Mouse (Mus musculus) ovary, postnatal 10 days (tissue): ENCODE measurements around the gene Metap1.

ENCODE experiments used
- DNase-seq: peaks from one replicate; pipeline ENCODE4 v3.0.0; 2022; ENCODE audit warnings: low spot score

Gene Metap1

DNA sequence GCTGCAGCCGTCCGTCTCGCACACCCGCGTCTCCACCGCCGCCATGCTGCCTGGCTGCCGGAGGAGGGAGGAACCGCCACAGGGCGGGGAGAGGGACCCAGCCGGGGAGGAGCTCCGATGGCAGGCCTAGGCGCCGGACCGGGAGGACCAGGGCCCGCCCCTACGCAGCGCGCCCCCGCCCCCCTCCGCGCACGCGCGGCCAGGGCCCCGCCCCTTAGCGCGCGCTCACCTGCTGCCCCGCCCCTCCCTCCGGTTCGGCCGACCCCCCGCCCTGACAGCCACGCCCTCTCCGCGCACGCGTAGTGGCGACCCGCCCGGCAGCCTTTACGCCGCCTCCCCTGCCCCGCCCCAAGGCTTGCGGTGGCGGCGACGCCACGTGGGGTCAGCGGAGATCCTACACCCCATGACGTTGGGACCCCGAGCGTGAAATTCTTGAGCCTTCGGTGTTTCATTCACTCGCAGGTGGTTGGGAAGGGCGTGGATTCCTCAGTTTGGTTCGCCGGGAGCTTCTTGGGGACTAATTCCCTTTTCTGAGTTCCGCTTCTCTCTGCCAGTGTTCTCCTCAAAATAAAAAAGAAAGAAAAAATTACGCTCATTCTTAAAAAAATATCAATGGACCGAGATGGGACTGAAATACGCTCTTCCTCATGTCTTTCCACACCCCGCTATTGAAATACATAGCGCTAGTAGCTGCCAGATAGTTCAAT lies at the start of gene Metap1:
Gene Metap1 (minus strand): TSS at position 189 of the 707 bp plus-strand sequence.
- DNase-seq: peak; percentile 94

DNA sequence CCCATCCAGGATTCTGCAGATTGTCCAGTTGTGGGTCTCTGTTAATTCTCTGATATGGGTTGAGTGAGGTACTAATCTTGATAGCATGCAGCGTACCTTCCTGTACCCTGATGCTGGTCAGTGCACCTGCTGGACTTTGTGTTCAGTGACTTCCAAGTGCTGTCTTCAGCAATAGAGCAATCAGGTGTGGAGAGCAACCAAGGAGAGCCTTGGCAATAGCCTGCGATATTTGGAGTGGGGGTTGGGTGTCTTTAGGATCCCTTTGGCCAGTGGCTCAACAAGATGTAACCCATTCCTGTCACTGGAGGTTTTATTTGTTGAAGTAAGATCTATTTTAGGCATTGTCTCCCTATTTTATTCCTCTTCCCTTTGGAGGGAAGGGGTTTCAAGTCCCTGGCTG lies 46.7 kb upstream of the Metap1 start:
- no peak for DNase-seq

DNA sequence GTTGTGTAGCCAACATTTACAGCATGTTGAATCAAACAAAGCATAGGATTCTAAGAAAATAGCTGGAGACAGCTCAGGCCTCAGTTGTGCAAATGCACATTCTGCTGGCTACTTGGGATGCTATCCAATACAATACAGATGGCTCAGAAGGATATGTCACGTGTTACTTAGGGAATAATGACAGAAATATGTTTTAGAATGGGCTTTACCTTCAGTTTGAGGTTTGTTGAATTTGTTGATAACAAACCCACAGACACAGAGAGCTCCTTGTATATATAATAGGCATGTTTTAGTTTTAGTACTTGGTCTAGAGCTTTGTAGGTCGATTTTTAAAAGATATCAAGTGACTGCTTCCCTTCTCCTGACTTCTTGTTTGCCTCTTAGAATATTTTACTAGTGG lies 43.4 kb upstream of the Metap1 start:
- DNase-seq: no peak

DNA sequence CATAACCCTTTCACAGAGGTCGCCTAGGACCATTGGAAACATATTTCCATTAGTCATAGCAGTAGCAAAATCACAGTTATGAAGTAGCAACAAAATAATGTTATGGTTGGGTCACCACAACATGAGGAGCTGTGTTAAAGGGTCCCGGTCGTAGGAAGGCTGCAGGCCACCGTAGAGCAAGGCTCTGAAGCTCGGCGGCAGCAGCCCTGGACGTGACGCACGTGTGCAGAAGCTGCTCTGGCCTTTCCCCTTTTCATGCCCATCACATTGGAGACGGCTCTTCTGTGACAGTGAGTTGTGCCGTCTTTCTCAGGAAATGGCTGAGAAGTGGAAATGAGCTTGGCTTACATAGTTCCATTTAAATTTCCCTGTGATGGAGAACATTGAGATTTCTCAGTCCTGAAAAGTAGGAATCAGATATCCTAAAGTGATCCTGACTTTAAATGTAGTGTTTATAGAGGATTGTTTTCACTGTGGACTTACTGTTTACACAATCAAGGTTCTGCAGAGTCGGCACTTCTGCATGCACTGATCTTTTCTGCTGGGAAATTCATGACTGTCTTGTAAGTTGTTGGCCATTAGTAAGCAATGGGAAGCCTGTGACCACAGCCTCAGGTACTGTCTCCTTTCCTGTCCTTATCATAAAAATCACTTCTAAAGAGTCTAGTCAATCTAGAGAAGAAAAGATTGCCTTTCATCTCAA lies 42.3 kb upstream of the Metap1 start:
- DNase-seq: no peak

DNA sequence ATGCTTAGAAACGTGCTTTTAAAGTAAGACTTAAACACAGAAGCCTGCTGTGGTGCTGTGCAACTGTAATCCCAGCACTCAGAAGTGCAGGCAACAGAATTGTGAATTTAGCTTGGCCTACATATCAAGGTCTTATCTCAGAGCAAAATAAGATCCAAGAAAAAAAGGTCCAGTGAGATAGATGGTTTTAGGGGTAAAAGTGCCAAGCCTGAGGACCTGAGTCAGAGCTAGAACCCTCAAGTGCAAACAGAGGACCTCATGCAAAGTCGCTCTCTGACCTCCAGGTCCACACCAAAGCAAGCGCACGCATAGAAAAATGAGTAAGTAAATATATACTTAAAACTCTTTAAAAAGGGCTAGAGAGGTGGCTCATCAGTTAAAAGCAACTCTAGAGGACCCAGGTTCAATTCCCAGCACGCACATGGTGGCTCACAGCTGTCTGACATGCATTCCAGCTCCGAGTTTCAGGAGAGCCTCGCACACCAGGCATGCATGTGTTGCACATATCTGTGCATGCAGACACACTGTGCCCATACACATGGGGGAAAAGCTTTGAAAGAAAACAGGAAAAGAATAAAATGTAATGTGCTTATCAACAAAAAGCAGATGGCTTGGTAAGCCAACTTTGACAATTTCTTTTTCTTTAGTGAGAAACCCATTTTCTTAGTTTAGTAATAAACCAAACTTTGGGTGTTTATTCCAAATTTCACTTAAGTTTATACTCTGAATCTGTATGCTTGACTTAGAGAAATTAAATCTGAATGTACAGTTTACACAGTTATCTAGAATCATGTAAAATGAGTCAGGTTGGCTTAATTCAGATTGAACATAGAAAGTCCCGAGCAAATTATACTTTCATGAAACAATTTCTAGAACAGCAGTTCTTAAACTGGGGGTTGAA lies 41.5 kb upstream of the Metap1 start:
- no peak for DNase-seq

DNA sequence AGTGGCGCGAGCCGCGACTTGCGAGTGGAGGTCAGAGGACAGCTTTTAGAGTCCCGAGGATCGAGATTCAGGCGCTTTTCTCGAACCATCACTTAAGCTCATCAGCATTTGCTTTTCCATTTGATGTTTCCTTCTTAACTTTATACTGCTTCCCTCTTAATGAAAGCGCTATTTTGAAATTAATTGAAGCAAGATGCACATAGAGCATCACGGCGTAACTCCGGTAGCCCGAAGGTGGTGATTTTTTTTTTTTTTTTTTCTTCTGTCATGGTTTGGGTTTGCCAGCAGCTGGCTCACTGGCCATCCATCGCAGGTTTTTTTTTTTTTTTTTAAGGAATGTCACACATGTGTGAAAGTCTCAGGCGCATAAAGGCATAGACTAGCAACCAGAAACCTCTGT lies 39.0 kb upstream of the Metap1 start:
- no peak for DNase-seq

DNA sequence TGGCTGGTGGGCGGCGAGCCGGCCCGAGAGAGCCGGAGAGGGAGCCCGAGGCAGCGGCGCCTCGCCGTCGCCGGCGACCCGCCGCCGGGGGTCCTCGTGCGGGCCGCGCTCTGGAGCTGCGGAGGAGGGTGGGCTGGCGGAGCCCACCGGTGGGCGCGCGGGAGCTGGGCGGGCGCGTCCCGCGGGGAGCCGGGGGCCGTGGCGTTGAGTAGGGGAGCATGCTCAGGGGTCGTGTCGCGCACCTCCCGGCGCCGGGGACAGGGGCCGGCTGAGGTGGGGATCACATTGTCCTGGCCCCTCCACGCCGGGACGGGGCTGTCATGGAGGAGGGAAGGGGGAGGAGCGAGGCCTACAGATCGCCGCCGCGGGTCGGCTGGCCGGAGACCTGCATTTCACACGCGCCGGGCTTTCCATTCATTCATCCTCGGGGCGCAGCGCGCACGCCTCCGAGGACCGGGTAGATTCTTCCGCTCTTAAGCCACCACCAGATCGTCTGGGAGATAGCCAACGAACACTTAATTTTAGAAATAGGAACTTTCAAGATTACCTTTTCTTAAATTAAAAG lies 38.4 kb upstream of the Metap1 start:
- DNase-seq: peak; percentile 34

DNA sequence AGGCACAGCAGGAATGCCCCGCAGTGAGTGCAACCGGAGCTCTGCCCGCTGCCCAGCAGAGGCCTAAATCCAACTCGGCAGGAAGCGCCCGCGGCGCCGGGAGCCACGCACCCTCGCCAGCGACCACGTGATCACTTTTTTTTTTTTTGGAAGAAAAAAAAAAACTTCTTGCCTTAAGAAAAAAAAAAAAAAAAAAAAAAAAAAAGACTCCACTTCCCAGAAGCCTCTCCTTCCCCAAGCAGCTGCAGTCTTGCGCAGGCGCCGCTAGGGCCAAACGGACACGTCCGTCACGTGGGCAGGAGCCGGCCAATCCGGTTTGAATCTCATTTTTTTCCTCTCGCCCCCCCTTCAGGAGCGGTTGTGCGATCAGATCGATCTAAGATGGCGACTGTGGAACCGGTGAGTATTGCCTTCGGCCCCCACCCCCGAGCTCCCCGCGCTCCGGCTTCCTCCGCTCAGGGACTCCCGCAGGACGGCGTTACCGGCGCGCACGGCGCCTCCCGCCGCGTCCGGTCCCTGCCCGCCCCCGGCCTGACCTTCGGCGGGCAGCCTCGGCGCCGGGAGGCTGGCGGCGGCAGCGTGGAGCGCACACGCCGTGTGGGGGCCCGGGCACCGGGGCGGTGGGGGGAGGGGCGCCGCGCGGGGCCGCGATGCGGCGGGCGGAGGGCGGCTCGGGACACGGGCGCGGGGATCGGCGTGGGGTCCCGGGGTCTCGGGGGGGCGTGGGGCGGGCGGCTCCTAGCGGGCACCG lies 37.8 kb upstream of the Metap1 start:
- peak; percentile 86 for DNase-seq

DNA sequence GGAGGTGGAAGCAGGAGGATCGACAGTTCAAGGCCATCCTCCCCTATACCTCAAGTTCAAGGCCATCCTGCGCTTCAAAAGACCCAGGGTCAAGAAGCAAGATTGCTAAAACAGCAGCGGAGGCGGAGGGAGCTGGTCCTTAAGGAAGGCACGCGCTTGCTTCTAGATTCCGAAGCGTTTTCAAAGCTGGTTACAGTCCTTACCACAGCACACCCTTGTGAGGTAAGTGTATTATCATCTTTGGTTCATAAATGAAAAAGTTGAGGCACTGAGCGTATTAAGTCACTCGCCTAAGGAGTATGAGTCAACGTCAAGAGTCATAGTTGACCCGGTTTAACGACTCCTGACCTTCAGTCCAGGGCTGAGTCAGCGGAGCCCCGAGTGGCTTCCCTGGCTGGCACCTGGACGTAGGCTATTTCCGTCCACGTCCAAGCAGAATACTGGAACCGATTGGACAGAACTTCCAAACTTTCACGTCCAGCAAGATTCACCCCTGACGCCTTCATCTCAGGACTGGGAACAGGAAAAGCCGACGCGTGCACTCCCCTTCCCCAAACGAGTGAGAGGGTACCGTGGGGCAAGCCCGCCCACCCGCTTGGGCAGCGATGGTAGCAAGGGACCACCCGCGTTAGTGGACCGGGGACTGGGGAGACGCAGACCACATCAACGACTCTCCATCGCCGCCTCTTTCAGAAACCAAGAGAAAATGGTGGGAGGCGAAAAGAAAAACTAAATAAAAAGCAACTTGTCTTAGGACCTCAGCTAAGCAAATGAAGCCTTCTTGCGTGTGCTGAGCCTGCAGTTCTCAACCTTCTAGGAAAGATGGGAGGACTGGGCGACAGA lies 37.0 kb upstream of the Metap1 start, which contains the start of gene Eif4e:
Gene Eif4e (plus strand): TSS at position 107 of the 843 bp plus-strand sequence.
- peak; percentile 67 for DNase-seq

DNA sequence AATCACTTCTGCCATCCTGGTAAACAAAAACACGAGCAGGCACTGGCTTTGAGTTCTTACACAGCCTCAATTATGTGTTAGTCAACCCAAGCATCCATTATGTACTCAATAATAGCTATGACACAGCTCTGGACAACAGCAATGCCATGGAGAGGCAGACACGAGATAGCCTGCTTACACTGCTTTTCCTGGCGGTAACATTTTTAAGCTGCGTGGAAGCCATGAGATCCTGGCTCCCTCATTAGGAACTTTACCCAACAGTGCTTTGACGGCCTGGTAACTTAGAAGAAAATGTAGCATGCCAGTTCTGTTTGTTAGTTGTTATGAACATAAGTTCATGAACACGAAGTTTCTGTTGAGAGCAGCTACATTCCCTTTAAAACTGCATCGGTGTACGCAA lies 36.2 kb upstream of the Metap1 start:
- no peak for DNase-seq

DNA sequence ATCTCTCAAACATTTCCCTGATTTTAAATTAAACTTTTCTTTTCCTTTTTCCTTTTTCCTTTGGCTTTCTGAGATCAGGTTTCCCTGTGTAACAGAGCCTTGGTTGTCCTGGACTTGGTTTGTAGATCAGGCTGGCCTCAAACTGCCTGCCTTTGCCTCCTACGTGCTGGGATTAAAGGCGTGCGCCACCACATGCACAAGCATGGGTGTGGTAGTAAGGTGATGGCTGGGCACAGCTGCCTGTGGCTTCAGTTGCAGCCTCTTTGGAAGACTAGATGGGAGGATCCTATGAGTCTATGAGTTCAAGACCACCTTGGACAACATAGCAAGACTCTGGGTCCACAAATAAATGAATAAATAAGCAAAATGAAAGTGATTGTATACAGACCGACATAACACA lies 34.6 kb upstream of the Metap1 start:
- DNase-seq: no peak

DNA sequence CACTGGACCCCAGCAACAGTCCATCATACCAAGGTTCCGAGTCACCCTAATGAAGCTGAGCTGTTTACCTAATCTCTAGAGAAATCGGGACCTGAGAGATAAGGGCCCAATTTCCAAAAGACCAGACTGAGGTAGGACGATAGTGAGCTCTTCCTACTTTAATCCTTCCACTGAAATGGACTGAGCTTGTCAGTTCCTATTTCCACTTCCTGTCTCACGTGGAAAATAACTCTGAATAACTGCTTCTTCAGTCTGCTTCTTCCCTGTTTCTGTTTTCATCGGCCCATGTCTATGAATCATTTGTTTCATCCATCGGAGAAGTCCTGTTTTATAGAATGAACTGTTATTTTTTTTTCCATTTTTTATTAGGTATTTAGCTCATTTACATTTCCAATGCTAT lies 29.9 kb upstream of the Metap1 start:
- DNase-seq: no peak

DNA sequence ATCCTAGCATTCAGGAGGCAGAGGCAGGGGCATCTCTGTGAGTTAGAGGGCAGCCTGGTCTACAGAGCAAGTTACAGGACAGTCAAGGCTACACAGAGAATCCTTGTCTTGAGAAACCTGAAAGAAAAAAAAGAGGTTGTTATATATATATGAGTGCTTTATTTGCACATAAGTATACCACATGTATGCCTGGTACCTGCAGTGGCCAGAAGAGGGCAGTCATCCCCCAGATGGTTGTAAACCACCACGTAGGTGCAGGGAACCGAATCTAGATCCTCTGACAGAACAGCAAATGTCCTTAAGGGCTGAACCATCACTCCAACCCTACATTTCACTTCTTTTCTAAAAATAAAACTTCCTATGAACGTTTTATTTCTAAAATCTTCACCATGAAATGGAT lies 28.6 kb upstream of the Metap1 start:
- DNase-seq: no peak

DNA sequence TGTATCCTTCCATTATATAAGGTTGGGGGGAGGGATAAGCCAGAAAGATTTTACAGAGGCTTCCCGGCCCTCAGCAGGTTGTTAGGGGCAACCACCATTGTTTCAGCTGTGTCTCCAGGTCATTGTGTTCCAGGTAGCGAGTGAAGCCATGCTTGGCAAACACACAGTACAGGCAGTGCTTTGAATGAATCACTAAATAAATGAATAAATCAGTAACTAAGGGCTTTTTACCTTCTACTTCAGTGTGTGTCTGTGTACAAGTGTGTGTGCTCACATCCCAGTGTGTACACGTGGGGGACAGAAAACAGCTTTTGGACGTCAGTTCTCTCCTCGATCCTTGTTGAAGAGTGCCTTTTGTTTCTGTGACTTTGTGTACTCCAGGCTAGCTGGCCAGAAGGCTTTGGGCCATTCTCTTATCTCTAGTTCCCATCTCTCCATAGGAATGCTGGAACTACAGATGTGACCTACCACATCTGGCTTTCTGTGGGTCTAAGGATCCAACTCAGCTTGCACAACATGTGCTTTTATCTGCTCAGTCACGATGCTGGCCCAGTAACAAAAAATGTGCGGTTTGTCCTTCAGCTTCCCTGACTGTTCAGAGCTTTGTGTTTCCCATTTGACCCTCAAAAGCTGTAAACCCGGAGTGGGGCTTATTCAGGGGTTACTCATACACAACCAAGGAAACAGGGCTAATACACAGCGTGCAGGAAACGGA lies 26.5 kb upstream of the Metap1 start:
- DNase-seq: no peak

DNA sequence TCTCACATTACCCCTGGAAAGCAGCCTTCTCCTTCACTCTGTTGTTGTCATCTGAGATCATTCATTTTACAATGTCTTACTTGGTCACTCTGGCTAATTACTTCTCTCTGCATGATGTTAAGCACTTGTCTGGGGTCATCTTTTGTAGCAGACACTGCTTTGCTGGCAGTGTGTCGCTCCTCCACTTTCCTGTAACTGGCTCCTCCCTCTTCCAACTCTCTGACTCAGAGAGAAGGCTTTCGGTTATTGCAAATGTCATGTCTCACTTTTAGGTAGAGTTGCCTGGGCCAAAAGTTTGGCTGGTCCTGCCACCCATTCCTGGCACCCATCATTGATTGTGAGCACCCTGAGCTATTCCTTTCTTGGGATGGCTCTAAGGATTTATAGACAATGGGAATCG lies 25.4 kb upstream of the Metap1 start:
- DNase-seq: no peak

DNA sequence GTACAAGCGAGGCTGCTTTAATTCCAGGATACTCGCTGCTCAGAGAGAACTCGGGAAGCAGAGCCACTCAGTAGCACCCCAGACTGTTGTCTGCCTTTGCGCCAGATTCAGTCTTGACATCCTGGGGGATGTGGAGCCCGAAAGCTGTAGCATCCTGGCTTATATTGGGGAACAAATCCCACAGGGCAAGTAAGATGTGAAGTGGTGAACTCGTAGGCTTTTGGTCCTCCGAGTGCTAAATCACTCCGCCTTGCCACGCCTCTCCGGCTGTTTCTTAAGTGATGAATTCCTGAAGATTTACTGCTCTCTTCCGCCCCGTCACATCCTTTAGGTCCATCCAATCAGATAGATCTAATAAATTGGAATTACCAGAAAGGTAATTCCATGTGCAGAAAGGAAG lies 23.9 kb upstream of the Metap1 start:
- DNase-seq: no peak

DNA sequence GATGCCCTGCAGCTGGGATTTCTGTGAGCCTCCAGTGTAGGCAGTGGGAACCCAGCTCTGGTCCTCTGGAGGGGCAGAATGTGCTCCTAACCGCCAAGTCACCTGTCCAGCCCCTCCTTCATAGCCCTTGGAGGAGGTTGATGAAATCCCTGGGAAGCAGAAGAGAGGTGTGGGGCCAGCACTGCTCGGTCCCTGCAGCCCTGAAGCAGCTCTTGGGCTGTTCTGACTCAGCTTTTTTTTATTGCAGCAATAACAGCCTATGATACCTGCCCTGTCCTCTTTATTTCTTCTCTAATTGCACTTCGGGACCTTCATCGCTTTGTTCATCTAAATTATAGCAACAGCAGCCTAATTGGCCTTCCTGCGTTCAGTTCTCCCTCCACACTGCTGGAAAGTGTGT lies 21.2 kb upstream of the Metap1 start:
- no peak for DNase-seq

DNA sequence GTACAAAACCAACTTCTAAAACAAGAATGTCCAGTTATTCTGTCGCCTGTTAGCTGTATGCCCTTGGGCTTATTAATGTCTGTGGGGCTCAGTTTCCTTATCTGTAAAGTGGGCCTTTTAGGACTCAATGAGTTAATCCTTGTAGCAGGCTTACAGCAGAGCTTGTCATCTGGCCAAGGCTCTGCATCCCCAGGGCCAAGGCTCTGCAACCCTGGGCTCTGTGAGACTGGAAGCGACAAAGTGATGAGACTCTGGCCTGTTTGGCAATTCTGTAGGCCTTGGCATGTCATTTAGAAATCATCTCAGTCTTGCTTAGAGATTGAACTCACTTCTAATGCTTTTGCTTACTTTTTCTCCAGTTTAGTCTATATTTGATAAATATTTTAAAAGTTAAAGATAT lies 20.3 kb upstream of the Metap1 start:
- DNase-seq: no peak

DNA sequence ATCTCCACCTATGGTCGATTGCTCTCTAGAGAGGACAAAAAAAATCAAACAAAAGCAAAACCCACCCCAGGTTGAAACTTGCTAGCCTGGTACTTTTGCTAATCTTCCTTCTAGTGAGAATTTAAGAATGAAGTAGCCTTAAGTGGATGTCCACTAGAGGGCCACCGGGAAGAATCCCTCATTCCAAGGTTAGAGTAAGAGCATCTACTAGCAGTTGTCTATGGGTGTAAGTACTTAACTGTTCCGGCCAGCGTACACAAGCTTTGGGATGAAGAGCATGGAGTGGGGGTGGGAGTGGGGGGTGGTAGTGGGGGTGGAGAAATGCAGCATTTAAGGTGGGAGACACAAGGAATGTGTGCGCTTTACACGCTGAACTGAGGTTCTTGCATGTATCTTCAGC lies 17.4 kb upstream of the Metap1 start:
- no peak for DNase-seq

DNA sequence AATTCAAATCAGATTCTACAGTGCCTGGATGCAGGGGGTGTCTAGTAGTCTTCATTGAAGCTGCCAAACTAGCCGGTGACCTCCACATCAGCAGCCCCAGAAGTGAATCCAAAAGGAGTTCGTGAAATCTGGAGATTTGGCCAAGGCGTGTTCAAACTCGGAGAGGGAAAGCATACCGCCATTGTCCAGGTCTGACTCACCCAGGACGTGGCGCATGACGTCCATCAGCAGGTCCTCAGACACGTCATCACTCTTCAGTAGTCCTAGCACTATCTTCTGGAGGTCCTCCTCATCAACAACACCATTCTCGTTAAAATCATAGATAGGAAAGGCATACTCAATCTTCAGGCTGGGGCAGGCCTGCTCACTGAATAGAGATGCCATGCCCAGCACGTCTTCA lies 14.4 kb upstream of the Metap1 start:
- DNase-seq: no peak
